Mouse (Mus musculus) A20 (cell line): ENCODE data around the gene Tmed8.
"Not testable (repeated sequence)": the region's sequence is repeated elsewhere in the genome, so short reads cannot be mapped to it uniquely, and the experiment has no call there.

Source experiments
- DNase-seq: peaks from one replicate; pipeline ENCODE4 v3.0.0-alpha.2; 2011; ENCODE audit warnings: low read depth, low spot score

Tmed8 gene

DNA sequence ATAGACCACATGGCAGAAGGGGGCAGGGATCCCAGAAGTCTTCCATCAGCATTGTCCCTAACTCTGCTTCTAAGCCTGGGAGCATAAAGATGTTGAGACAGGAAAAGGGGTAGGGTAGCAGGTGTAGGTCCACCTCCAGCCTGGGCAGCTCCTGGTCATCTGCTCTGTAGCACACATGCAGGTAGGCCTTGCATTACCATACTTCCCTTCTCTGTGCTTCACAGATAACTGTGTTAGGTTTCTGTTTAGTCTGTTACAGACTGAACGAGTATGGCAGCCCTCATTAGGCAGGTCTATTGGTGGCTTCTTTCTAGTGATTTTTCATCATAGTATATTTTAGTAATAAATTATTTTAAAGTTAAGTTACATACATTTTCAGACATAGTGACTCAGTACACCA, 39.9 kb downstream of the Tmed8 start:
- no peak for DNase-seq

- no peak for DNase-seq
Observed at GRCm38 (mm10) chr12:87158099-87158498, 42.2 kb downstream of the Tmed8 start.

DNA sequence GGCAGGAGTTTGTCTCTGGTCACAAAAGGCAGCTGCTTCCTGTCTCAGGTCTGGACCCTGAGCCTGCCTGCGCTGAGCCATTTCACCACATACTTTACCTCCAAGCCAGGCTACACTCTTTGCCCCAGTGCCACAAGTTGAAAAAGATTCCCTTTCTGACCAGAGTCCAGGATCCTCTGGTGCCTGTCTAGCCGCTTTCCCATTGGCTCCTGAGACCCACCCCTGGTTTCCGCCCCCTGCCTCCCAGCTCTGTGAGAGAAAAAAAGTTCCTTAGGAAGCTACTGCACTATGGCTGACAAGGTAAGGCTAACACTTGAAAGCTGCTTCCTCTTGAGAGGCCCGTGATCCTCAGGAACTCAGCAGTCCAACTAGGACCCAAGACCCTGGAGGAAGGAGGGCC, 42.9 kb downstream of the Tmed8 start:
- no peak for DNase-seq

GRCm38 (mm10) chr12:87154448-87154847, 45.8 kb downstream of the Tmed8 start:
- not testable (repeated sequence) for DNase-seq

GRCm38 (mm10) chr12:87149471-87149870, 50.8 kb downstream of the Tmed8 start:
- no peak for DNase-seq

DNA sequence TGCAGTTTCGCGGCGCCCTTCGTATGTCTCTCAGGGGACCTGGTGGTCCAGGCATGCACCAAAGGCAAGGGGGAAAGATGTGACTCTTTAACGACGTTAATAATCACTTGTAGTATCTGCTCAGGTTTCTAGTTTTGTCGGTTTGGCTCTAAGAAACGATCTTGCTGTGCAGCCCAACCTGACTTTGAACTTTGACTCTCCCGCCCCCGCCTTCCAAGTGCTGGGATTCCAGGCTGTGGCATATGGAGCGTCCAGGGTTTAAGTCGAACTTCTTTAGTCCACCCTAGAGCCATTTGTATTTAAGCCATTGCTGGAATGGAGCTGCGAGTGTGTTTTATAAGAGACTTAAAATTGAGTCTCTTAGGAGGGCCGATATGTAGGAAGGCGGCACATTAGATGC, 52.1 kb downstream of the Tmed8 start:
- DNase-seq = no peak

DNA sequence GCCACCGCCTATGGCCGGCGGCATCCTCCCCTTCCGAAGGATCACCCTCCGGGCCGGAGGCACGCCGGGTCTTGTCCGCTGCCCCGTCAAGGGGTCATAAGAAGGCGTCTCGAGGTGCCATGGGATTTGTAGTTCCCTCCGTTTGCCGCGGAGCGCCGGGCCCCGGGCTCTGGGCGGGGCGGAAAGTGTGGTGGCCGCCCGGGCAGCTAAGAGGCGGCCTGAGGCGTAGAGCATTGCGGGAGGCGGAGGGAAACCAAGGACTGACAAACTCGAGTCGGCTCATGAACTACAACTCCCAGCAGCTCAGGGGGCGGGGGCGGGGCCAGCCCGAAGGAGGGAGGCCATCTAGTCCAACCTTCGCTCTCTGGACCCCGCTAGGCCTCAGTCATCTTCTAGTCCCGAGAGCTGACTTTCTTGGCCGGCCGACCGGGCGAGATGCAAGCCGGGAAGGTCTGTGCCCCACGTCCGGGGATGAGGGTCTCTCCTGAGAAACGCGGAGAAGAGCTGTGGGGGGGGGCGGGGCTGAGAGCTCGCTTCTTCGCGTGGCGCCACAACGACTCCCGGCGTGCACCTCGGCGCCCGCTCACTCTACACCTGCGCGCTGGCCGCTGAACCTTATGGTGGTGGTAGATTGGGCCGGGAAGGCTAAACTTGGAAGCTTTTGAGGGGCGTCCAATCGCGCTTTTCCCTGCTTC, 52.7 kb downstream of the Tmed8 start, which contains the start of gene Pomt2:
Pomt2 (minus strand) TSS at position 574 of the 695 bp plus-strand sequence.
- DNase-seq = peak; percentile 99

- DNase-seq = peak; percentile 91
Observed at GRCm38 (mm10) chr12:87146966-87147365, 53.3 kb downstream of the Tmed8 start, which contains the start of gene Gstz1. Gstz1 (plus strand) TSS chr12:87147165.

DNA sequence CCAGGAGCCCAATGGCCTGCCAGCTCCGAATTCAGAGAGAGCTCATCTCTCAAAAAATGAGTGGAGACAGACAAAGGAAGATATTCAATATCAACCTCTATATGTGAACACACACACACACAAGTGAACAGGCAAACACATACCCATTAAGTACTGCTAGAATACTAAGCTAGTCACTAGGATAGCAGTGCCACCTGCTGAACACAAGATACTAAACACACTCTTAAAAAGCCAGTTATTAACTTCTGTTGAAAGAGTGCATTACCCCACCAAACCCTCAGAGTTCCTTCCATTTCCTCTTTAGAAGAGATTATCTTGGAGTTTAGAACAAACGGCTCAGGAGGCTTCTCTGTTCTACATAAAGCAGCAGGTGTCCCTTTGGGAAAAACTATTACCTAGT, 58.1 kb downstream of the Tmed8 start:
- DNase-seq = no peak

DNA sequence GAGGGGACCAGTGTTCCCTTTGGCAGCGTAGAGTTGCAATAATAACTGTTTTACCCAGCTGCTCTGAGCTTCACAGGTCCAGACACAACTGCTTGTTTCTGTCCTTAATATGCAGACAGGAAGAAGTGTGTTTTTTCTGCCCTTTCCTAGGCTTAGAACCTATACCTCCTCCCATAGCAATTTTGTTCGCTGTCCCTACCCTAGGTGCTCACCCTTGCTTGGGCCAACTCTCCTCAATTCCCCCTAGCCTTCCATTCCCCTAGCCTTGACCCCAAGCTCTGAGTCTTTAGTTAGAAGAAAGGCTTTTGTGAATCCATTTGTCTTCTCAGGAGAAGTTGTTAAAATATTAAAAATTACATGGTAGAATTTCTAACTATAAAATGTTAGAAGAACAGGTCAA, 61.5 kb downstream of the Tmed8 start:
- no peak for DNase-seq

- DNase-seq = no peak
Observed at GRCm38 (mm10) chr12:87138342-87138701, 61.9 kb downstream of the Tmed8 start.

DNA sequence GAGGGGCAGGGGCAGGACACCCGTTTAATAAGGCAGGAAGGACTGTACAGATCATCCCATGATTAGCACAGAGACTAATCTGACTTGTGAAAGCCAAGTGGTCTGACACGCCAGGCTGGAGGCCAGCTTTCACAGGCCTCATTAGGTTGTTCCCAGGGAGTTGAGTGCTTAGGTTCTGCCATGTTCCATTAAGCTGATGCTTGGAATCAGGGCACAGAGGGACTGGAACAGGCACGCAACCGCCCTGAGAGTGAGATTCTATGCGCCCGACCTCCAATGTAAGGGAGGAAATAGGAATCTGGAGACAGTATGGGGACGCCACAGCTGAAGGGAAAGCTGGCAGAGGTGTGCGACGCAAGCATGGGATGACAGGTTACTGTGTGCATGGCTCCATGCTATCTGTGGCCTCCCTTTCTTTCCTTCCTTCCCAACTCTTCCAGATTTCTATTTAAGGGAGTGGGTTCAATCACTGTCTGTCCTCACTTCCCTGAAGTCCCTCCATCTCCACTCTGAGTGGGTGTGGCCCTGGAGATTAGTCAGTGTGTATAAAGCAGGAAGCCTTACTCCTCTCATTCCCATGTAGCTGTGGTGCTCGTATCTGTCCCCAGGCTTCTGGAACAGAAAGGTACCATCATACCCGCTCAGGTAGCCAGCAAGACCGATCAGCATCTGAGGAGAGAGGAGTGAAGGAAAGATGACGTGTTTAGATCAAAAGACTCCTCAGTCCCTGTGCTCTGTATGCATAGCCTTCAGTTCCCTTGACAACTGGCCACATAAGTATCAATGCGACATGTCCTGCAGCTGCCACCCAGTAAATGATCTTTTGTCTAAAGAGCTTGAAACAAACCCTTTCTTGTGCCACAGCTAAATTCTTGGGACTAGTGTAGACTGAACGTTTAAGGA, 62.6 kb downstream of the Tmed8 start:
- DNase-seq = no peak

DNA sequence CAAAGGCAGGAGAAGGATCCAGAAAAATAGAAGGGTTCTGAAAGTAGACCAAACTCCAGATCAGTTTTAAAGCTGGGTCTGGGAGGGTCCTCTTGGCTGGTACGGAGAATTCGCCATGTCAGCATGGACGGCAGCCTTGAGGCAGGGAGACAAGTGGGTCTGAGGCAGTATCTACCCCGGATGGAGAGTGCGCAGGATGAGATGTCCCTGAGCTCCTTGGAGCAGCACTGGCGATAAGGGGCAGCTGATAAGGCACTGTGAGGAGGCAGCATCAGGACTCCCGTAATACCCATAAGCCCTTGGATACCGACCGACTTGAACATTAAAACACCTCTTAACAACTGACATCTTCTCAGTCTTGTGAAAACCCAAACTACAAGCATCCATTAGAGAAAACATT, 67.5 kb downstream of the Tmed8 start:
- no peak for DNase-seq

DNA sequence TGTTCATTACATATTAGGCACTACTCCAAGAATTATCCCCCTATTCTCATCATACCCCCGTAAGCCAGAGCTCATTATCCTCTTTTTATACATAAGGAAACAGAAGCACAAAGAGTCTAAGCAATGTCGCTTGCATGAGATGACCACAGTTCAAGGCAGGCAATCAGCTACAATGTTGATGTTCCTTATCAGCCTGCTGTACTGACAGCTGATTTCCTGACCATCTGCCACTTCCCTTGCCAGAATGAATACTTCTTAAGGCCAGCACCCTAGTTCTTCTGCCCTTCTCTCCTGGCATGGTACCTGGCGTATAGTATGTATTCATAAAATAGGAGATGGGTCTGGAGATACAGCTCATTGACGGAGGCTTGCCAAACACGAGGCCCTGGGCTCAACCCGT, 68.0 kb downstream of the Tmed8 start:
- no peak for DNase-seq

DNA sequence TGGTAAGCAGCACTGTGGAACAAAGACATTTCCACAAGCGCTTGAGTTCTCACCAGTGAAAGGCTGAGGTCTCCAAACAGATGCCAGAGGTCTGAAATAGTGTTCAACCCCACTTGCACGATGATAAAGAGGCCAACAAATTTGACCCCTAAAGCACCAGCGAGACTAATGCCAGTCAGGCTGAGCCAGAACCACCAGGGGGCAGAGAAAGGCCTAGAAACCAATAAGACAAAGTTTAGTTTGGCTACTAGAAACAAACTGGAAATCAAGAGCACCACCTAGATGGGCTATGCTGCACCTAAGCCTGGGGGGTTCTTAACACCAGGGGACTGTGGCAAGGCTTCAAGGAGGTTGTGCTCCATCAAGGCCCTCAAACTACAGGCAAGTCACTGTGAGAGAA, 68.6 kb downstream of the Tmed8 start:
- peak; percentile 48 for DNase-seq

DNA sequence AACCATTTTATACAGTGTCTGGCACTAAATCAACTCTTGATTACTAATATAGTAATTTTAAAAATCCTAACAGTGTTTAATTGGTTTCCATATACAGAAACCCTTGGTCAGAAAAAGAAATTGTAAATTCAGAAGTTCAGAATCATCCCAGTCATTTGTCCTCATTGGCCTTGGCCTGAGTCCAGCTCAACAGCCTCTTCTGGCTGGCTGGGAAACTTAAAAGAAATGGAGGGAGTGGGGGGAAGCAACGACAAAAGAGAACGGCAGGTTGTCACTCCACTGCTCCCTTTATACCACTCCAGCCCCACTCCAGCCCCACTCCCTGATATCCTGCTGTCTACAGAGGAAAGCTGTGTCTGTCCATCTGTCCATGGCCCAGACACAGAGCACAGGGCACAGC, 69.1 kb downstream of the Tmed8 start:
- DNase-seq = no peak

- no peak for DNase-seq
Observed at GRCm38 (mm10) chr12:87130224-87130623, 70.0 kb downstream of the Tmed8 start.

GRCm38 (mm10) chr12:87127256-87127655, 73.0 kb downstream of the Tmed8 start:
- no peak for DNase-seq

GRCm38 (mm10) chr12:87121918-87122589, 78.2 kb downstream of the Tmed8 start:
- no peak for DNase-seq
